Mouse (Mus musculus) liver, embryonic 14.5 days (tissue): ENCODE results near the gene Mtmr14. TPM values are rescaled to one million over a fixed set of nuclear protein-coding genes. Genes with fewer than 3 reads are reported as not detected.

Experiments
- ATAC-seq: fragments of 200-750 bp; cut with Nextera tagmentation; 2 replicates; pipeline ENCODE4 v1.8.0; 2017; ENCODE audit warnings: moderate number of reproducible peaks, mild to moderate bottlenecking, moderate library complexity; ENCODE audit not compliant: insufficient read depth
- DNase-seq, 3 experiments: peaks; one replicate each; pipeline ENCODE4 v3.0.0-alpha.2; 2012 to 2013; ENCODE audit warnings: low read depth in 3 of 3, low spot score in 3 of 3
- H3K27ac ChIP-seq: fragments of 300-500 bp; sonication (generic); 2 replicates; pipeline ENCODE4 v1.5.1; 2014; ENCODE audit warnings: moderate library complexity, mild to moderate bottlenecking, control low read depth, inconsistent platforms
- H3K27me3 ChIP-seq: fragments of 300-500 bp; sonication (generic); 2 replicates; pipeline ENCODE4 v1.6.1; 2014; ENCODE audit warnings: mild to moderate bottlenecking, low read length, moderate library complexity; ENCODE audit not compliant: control insufficient read depth, insufficient read depth
- H3K36me3 ChIP-seq: fragments of 300-500 bp; sonication (generic); replicated peaks from 2 replicates; pipeline ENCODE4 v1.6.1; 2014; ENCODE audit warnings: low read depth; ENCODE audit not compliant: control insufficient read depth, insufficient read depth
- H3K4me1 ChIP-seq, 2 experiments: fragments of 200-500 bp in 1 of 2; fragments of 300-500 bp in 1 of 2; sonication (generic) in 1 of 2; replicated peaks; 2 replicates each; pipeline ENCODE4 v1.6.1; 2012 to 2014; ENCODE audit warnings: antibody characterized with exemption in 1 of 2, inconsistent platforms in 1 of 2, low read length in 1 of 2; ENCODE audit not compliant: control insufficient read depth in 2 of 2, insufficient read depth in 2 of 2
- H3K4me2 ChIP-seq: fragments of 300-500 bp; sonication (generic); 2 replicates; pipeline ENCODE4 v1.6.1; 2014; ENCODE audit warnings: low read depth, mild to moderate bottlenecking, control low read depth, moderate library complexity
- H3K4me3 ChIP-seq, 2 experiments: fragments of 200-500 bp in 1 of 2; fragments of 300-500 bp in 1 of 2; sonication (generic) in 1 of 2; 2 replicates each; pipeline ENCODE4 v1.5.1; 2012 to 2014; ENCODE audit warnings: low read depth in 2 of 2, low read length in 2 of 2, mild to moderate bottlenecking in 2 of 2, control low read depth in 1 of 2, inconsistent platforms in 1 of 2, moderate library complexity in 1 of 2; ENCODE audit not compliant: insufficient read depth in 1 of 2
- H3K9ac ChIP-seq: fragments of 300-500 bp; sonication (generic); replicated peaks from 2 replicates; pipeline ENCODE4 v1.6.1; 2014; ENCODE audit warnings: mild to moderate bottlenecking, control low read depth, moderate library complexity
- H3K9me3 ChIP-seq: fragments of 300-500 bp; sonication (generic); 2 replicates; pipeline ENCODE4 v1.6.1; 2016; ENCODE audit warnings: low read length, mixed read lengths; ENCODE audit not compliant: control insufficient read depth
- CTCF ChIP-seq: IDR thresholded peaks from 2 replicates; pipeline ENCODE4 v1.5.1; 2016; ENCODE audit warnings: antibody characterized with exemption, low read depth, control low read depth
- EP300 ChIP-seq: IDR thresholded peaks from 2 replicates; pipeline ENCODE4 v1.6.1; 2016; ENCODE audit warnings: antibody characterized with exemption, low read depth
- WGBS: fragments of 180-500 bp; shearing (Covaris S2); extraction: QIAGEN DNeasy Blood & Tissue Kit; methylation state at CpG from one replicate; pipeline ENCODE4 v1.1.7; 2014; ENCODE audit not compliant: insufficient replicate concordance; 5-methylcytosine and 5-hydroxymethylcytosine counted together
- polyA plus RNA-seq, 2 experiments: library from polyadenylated mRNA; depleted of rRNA in 1 of 2; stranded (reverse) in 1 of 2; unstranded in 1 of 2; fragments of >200 nt; fragmentation: Nextera tagmentation in 1 of 2; extraction: Ambion mirVana in 1 of 2; gene quantifications; 2 replicates each; pipeline versions ENCODE4 v1.2.1 to v1.2.3; 2012 to 2014

The Mtmr14 gene
- polyA plus RNA-seq, 2 experiments: 11.6 to 16.0 TPM

GRCm38 (mm10) chr6:113315972-113316371 is 78.3 kb downstream of the Mtmr14 start:
- no peak for TF ChIP-seq EP300
- TF ChIP-seq CTCF: no peak

GRCm38 (mm10) chr6:113326533-113327315 is 89.1 kb downstream of the Mtmr14 start, which contains the start of gene Ogg1:
Gene Ogg1 (plus strand): TSS chr6:113326972.
- H3K9me3 ChIP-seq: no peaks in the 10 kb centered on the region
- 0 out of 2 replicates have a peak, but pooled peaks have one; percentile 30 for TF ChIP-seq CTCF
- no peak for TF ChIP-seq EP300
- peak; percentile 97 for ATAC-seq
- peak within 1 kb of the TSS; percentile 87 for H3K27ac ChIP-seq
- under 1% methylated on average over 52 of the region's 52 CpGs for WGBS
- H3K4me3 ChIP-seq: peak within 1 kb of the TSS; percentile 63 to 80
- peak; percentile 99 for DNase-seq
- peaks cover 1 to 5% of the 10 kb centered on the region in 2 experiments; a peak in 1 of 4 replicates for H3K4me1 ChIP-seq
- no peaks in the 10 kb centered on the region for H3K27me3 ChIP-seq
- peak within 1 kb of the TSS; percentile 95 for H3K4me2 ChIP-seq
- peaks cover 37% of the 10 kb centered on the region for H3K36me3 ChIP-seq
- H3K9ac ChIP-seq: peak within 1 kb of the TSS; percentile 63

More at GRCm38 (mm10) chr6:113315972-113316371, 78.3 kb downstream of the Mtmr14 start:
- Histone ChIP-seq H3K27me3 (no peaks in the 10 kb centered on the region), H3K9me3 (no peaks in the 10 kb centered on the region), H3K36me3 (peaks cover 81% of the 10 kb centered on the region), H3K27ac (no peak overlapping the region), H3K9ac (no peak overlapping the region), H3K4me2 (no peak overlapping the region), H3K4me3 (no peak overlapping the region), H3K4me1 (no peaks in the 10 kb centered on the region)
- DNase-seq (no peak), ATAC-seq (no peak)
- 86% methylated on average over 3 of the region's 3 CpGs for WGBS

GRCm38 (mm10) chr6:113329396-113329795 is 91.8 kb downstream of the Mtmr14 start:
- no peak for TF ChIP-seq CTCF
- TF ChIP-seq EP300: no peak
- Histone ChIP-seq H3K27ac (no peak overlapping the region), H3K4me1 (peaks cover 1 to 5% of the 10 kb centered on the region in 2 experiments; a peak in 1 of 4 replicates), H3K4me2 (no peak overlapping the region), H3K9ac (no peak overlapping the region), H3K36me3 (peaks cover 11% of the 10 kb centered on the region), H3K27me3 (no peaks in the 10 kb centered on the region), H3K4me3 (no peak overlapping the region), H3K9me3 (no peaks in the 10 kb centered on the region)
- DNase-seq (no peak), ATAC-seq (no peak)
- WGBS: 54% methylated on average over 1 of the region's 1 CpGs

GRCm38 (mm10) chr6:113330547-113330946 is 92.9 kb downstream of the Mtmr14 start:
- no peak for ATAC-seq
- WGBS: 11% methylated on average over 2 of the region's 2 CpGs
- Histone ChIP-seq H3K36me3 (no peaks in the 10 kb centered on the region; the same call in 1 of the 2 replicates), H3K27me3 (no peaks in the 10 kb centered on the region), H3K4me3 (no peak overlapping the region), H3K27ac (no peak overlapping the region), H3K4me1 (peaks cover 1 to 5% of the 10 kb centered on the region in 2 experiments; a peak in 1 of 4 replicates), H3K9me3 (no peaks in the 10 kb centered on the region), H3K4me2 (no peak overlapping the region), H3K9ac (no peak overlapping the region)
- no peak for TF ChIP-seq EP300
- TF ChIP-seq CTCF: no peak
- DNase-seq: no peak

Other genes starting within 250 kb of the Mtmr14 start
- 14.0 and 19.6 TPM in 2 replicates for gene Thumpd3, start 191.6 kb upstream of the Mtmr14 start, polyA plus RNA-seq (2012; rRNA removed)
- 35.4 and 35.7 TPM in 2 replicates for gene Thumpd3, start 191.6 kb upstream of the Mtmr14 start, polyA plus RNA-seq (2014; fragmentation: Nextera tagmentation; extraction: Ambion mirVana)
- 10.5 and 11.8 TPM in 2 replicates for gene Setd5, start 160.5 kb upstream of the Mtmr14 start, polyA plus RNA-seq (2012; rRNA removed)
- 14.1 and 16.2 TPM in 2 replicates for gene Setd5, start 160.5 kb upstream of the Mtmr14 start, polyA plus RNA-seq (2014; fragmentation: Nextera tagmentation; extraction: Ambion mirVana)
- 0.06 TPM in 1 of 2 replicates, not detected in the other for gene Lhfpl4, start 42.5 kb upstream of the Mtmr14 start, polyA plus RNA-seq (2012; rRNA removed)
- 0.13 TPM in 1 of 2 replicates, not detected in the other for gene Lhfpl4, start 42.5 kb upstream of the Mtmr14 start, polyA plus RNA-seq (2014; fragmentation: Nextera tagmentation; extraction: Ambion mirVana)
- 0.02 TPM in 2 replicates for gene Cpne9, start 44.5 kb downstream of the Mtmr14 start, polyA plus RNA-seq (2012; rRNA removed)
- not detected in 2 replicates for gene Cpne9, start 44.5 kb downstream of the Mtmr14 start, polyA plus RNA-seq (2014; fragmentation: Nextera tagmentation; extraction: Ambion mirVana)
- gene Brpf1, start 69.3 kb downstream of the Mtmr14 start, polyA plus RNA-seq (2012; rRNA removed): 9.4 and 11.7 TPM in 2 replicates
- gene Brpf1, start 69.3 kb downstream of the Mtmr14 start, polyA plus RNA-seq (2014; fragmentation: Nextera tagmentation; extraction: Ambion mirVana): 6.7 and 7.5 TPM in 2 replicates
- gene Ogg1, start 89.1 kb downstream of the Mtmr14 start, polyA plus RNA-seq (2012; rRNA removed): 8.0 TPM in 2 replicates
- gene Ogg1, start 89.1 kb downstream of the Mtmr14 start, polyA plus RNA-seq (2014; fragmentation: Nextera tagmentation; extraction: Ambion mirVana): 4.5 and 5.1 TPM in 2 replicates
- gene Camk1, start 106.1 kb downstream of the Mtmr14 start, polyA plus RNA-seq (2012; rRNA removed): 6.9 and 9.0 TPM in 2 replicates
- 16.3 and 19.7 TPM in 2 replicates for gene Camk1, start 106.1 kb downstream of the Mtmr14 start, polyA plus RNA-seq (2014; fragmentation: Nextera tagmentation; extraction: Ambion mirVana)
- 10.3 and 15.1 TPM in 2 replicates for gene Tada3, start 140.0 kb downstream of the Mtmr14 start, polyA plus RNA-seq (2012; rRNA removed)
- gene Tada3, start 140.0 kb downstream of the Mtmr14 start, polyA plus RNA-seq (2014; fragmentation: Nextera tagmentation; extraction: Ambion mirVana): 15.6 and 18.7 TPM in 2 replicates
- gene Arpc4, start 140.3 kb downstream of the Mtmr14 start, polyA plus RNA-seq (2012; rRNA removed): 37.2 and 43.7 TPM in 2 replicates
- gene Arpc4, start 140.3 kb downstream of the Mtmr14 start, polyA plus RNA-seq (2014; fragmentation: Nextera tagmentation; extraction: Ambion mirVana): 102 and 103 TPM in 2 replicates
- 1.6 and 2.3 TPM in 2 replicates for gene Ttll3, start 151.4 kb downstream of the Mtmr14 start, polyA plus RNA-seq (2012; rRNA removed)
- 0.41 and 0.44 TPM in 2 replicates for gene Ttll3, start 151.4 kb downstream of the Mtmr14 start, polyA plus RNA-seq (2014; fragmentation: Nextera tagmentation; extraction: Ambion mirVana)
- 8.1 and 12.8 TPM in 2 replicates for gene Rpusd3, start 181.5 kb downstream of the Mtmr14 start, polyA plus RNA-seq (2012; rRNA removed)
- 8.6 and 11.0 TPM in 2 replicates for gene Rpusd3, start 181.5 kb downstream of the Mtmr14 start, polyA plus RNA-seq (2014; fragmentation: Nextera tagmentation; extraction: Ambion mirVana)
- 0.02 TPM in 2 replicates for gene Cidec, start 197.9 kb downstream of the Mtmr14 start, polyA plus RNA-seq (2012; rRNA removed)
- gene Cidec, start 197.9 kb downstream of the Mtmr14 start, polyA plus RNA-seq (2014; fragmentation: Nextera tagmentation; extraction: Ambion mirVana): 0.13 TPM in 1 of 2 replicates, not detected in the other
- 23.1 and 24.3 TPM in 2 replicates for gene Jagn1, start 204.7 kb downstream of the Mtmr14 start, polyA plus RNA-seq (2012; rRNA removed)
- 27.0 and 31.7 TPM in 2 replicates for gene Jagn1, start 204.7 kb downstream of the Mtmr14 start, polyA plus RNA-seq (2014; fragmentation: Nextera tagmentation; extraction: Ambion mirVana)
- 0.11 and 0.24 TPM in 2 replicates for gene Il17re, start 220.6 kb downstream of the Mtmr14 start, polyA plus RNA-seq (2012; rRNA removed)
- gene Il17re, start 220.6 kb downstream of the Mtmr14 start, polyA plus RNA-seq (2014; fragmentation: Nextera tagmentation; extraction: Ambion mirVana): 0.08 TPM in 1 of 2 replicates, not detected in the other
- gene Il17rc, start 233.6 kb downstream of the Mtmr14 start, polyA plus RNA-seq (2012; rRNA removed): 3.4 and 4.3 TPM in 2 replicates
- gene Il17rc, start 233.6 kb downstream of the Mtmr14 start, polyA plus RNA-seq (2014; fragmentation: Nextera tagmentation; extraction: Ambion mirVana): 3.4 and 5.6 TPM in 2 replicates
- 2.7 and 3.1 TPM in 2 replicates for gene Creld1, start 245.5 kb downstream of the Mtmr14 start, polyA plus RNA-seq (2012; rRNA removed)
- gene Creld1, start 245.5 kb downstream of the Mtmr14 start, polyA plus RNA-seq (2014; fragmentation: Nextera tagmentation; extraction: Ambion mirVana): 3.9 and 5.1 TPM in 2 replicates